Mouse (Mus musculus): ENCODE data around the gene Rps13.

Rps13 gene

GRCm38 (mm10) chr7:116290559-116290958 lies 43.4 kb downstream of the Rps13 start:
- no peak for DNase-seq

DNA sequence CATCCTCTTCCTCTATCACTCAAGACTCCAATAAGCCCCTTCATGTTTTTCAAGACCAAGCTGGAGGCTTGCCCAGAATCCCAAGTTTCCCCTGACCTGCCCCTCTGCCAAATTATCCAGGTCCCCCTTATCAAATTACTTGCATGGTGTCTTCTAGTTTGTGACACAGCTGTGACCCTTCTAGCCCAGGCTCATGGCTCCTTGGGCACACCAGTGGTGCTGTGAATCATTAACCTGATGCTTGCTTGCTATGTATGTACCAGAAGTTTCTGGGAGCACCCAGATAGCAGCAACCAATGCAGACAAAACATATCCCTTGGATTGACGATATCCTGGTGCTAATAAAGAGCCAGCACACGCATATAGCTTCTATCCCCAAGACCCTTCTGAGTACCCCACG lies 45.0 kb downstream of the Rps13 start:
- no peak for DNase-seq

DNA sequence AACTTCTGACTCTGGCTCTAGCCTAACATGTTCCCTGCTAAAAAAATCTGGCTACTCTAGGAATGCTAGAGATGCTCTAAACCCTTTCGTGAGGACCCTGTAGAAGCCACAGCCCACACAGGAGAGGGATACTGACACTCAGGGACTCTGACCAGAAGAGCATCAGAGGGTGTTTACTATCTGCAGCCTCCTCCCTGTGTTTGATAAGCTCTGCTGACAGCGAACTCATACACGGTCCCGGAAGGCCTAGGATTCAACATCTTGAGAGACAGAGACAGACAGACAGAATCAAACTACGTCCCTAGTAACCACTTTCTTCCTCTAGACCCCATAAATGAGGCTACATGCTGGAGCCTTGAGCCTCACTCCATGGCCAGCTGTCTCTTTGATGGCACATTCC lies 46.0 kb downstream of the Rps13 start:
- DNase-seq = no peak

- no peak for DNase-seq
Measured at GRCm38 (mm10) chr7:116286611-116287355, 47.2 kb downstream of the Rps13 start.

DNA sequence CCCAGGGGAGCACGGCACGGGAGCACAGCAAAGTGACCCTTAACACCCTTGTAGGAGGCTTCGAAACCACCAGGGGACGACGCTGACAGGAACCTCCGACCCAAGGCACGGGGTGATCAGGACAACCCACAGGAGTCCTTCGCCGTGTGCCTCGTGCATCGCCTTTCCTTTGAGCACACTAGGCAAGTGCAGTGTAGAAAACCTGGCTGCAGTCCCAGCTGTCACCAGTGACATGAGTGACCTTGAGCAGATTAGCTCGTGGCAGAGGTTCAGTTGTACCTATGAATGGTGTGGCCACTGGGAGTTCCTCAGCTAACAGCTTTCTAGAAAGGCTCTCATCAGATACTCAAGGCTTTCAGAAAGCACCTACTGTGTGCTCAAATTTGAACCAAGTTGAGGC lies 47.8 kb downstream of the Rps13 start:
- DNase-seq = no peak

DNA sequence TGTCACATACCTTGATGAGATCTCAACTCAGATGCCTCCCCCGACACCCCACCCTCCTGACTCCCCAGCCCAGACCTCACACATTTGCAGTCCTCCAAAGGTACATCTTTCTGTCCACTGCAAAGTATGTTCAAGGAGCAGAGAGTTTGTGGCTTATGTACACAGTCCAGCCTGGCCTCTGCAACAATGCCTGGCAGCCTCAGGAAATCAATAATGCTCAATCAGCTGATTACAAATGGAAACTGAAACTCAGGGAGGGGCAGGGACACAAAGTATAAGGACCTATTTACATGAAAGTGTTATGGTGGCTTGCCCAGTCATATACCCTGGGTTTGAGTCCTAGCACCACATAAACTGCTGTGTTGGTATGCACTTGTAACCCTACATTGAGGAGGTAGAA lies 48.8 kb downstream of the Rps13 start:
- no peak for DNase-seq

GRCm38 (mm10) chr7:116282755-116283154 lies 51.2 kb downstream of the Rps13 start:
- no peak for DNase-seq

Measured in right cerebral cortex, postnatal 25 days (tissue).